Mouse (Mus musculus) right cerebral cortex, postnatal 10 days (tissue): ENCODE measurements around the gene Rex1bd.

Source experiments
- DNase-seq, 2 experiments: peaks; one replicate each; pipeline ENCODE4 v3.0.0; 2021; ENCODE audit warnings: low spot score in 2 of 2

Rex1bd gene

GRCm38 (mm10) chr8:70506328-70507026 is at the start of gene Rex1bd:
Gene Rex1bd, minus strand, starts transcription at chr8:70506752.
- peak; percentile 94 to 95 for DNase-seq

DNA sequence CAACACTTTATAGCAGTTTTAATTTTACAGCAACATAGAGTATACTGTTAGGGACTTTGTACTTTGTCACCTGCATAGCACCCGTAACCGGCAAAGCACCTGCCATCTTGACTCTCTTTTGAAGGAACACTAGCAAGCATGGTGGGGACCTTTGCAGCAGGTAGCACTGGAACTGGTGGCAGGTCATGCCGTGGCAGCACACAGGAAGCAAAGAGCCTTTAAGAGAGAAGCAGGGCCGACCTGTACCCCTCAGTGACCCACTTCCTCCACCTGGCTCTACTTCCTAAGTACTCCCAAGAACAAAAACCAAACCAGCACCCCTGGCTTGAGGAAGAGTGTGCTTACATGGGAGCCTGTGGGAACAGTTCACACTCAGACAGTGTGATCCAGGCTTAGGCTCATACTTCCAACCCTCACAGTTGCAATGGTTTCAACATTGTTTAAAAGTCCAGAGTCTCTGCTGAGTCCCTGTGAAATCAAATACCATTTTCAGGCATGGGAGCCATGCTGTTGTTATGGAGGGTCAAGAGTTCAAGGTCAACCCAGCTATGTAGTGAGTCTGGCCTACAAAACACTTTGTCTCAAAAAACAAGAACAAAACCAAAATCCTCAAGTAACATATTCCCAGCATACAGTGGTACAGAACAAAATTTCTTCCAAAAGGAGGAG is 48.7 kb upstream of the Rex1bd start:
- DNase-seq, result no peak

- DNase-seq, result peak; percentile 58 to 67
Measured at GRCm38 (mm10) chr8:70553740-70554139, 47.2 kb upstream of the Rex1bd start.

DNA sequence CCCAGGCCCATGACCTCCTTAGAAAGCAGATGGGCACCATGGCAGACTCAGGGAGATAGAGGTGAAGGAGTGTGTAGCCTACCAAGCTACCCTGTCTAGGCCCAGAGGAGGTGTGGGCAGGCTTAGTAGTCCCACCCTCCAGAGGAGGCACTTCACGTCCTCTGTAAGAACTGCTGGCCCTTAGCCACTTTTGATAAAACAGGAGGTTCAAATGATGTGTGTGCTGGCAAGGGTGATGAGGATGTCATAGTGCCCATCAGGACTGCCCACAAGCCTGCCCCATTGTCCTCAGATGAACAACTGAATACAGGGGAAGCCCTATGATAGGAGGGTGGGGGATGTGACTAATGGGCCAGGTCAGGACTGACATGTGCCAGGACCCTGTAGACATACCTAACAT is 46.3 kb upstream of the Rex1bd start:
- no peak for DNase-seq

DNA sequence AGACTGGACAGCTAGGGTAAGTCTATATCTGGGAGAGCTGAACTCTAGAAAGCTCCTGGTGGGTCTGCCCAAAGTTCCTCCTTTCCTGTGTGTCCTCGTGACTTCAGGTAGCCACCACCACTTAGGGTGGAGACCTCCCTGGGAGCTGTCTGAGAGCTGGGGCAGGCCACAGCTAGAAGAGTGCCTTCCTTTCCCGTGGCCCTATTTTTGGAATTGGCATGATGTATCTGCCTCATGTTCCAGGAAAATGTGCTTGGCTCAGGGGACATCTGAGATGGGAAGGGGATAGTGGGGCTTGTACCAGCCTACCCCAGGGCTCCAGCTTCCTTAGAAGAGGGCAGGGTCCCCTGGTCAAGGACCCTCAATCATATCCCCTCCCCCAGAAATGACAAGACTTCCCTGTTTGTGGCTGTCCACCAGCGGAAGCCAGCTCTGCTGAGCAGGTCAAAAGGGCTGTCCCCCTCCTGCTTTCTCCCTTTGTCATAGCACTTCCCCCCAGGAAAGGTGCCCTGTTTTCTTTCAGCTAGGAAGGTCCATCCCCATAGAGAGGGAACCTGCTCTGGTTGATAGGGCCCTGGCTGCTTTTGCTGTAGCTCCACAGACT is 45.1 kb upstream of the Rex1bd start:
- DNase-seq, result no peak

GRCm38 (mm10) chr8:70549412-70550184 is 43.0 kb upstream of the Rex1bd start:
- DNase-seq, result no peak

- no peak for DNase-seq
Measured at GRCm38 (mm10) chr8:70547762-70548161, 41.2 kb upstream of the Rex1bd start.

DNA sequence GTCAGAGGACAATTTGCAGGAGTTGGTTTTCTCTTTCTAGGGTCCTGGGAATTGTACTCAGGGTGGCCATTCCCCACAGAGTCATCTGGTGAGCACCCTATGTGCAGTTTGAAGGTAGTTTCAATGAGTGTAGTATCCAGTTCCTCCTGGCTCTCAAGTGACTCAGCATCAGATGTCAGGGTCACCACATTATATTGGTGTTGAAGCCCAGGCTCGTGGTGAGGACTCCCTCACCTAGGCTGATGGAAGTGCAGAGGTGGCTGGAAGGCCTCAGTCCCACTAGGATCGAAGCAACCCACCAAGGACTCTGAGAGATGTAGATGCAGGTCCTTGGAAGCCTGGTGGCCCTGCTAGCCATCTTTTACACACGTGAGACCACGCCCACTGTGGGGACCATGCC is 39.9 kb upstream of the Rex1bd start:
- DNase-seq, result no peak

DNA sequence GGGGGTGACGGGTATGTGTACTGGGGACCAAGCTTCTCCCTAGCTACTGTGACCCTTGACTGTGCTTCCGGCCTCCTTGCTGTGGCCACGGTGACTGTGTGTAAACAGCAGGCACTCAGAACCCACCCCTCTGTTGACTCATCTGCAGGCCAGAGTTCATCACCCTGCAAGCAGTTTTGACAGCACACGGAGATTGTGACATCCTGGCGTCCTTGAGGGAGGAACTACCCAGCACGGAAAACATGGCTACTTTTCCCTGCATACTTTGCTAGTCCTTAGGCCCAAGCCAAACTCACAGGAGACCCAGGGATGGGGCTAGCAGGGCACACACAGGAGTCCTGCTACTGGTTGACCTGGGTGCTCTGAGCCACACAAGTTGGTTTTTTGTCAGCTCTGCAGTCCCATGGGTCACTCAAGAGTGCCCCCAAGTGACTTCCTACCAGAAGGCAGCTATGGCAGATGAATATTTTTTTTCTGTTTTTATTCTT is 37.7 kb upstream of the Rex1bd start:
- DNase-seq, result no peak

- DNase-seq, result no peak
Measured at GRCm38 (mm10) chr8:70541081-70541480, 34.5 kb upstream of the Rex1bd start.

GRCm38 (mm10) chr8:70540507-70541071 is 34.0 kb upstream of the Rex1bd start:
- no peak for DNase-seq

- DNase-seq, result peak; percentile 45 to 59
Measured at GRCm38 (mm10) chr8:70540013-70540506, 33.5 kb upstream of the Rex1bd start.

GRCm38 (mm10) chr8:70539077-70539813 is 32.7 kb upstream of the Rex1bd start, which contains the start of gene Ell:
Gene Ell, plus strand, starts transcription at chr8:70539457.
- peak; percentile 99 to 100 for DNase-seq

DNA sequence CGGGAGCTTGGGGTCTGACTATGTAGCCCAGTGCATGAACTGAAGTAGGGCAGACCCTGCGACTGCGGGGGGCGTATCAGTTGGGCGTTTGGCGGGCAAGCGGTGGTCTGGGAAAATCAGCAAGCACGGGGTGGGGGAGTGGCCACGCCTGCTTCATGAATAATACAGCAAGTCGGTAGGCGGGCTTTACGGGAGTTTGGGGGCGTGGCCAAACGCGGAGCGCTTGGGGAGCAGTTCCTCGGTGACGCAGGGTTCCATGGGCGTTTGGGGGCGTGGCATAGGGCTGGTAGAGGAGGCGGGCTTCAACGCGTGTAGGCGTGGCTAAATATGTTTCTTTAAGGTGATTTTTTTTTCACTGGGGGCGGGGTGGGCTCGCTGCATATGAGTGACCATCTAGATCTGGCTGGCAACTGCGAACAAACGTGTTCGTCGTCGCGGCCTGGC is 32.1 kb upstream of the Rex1bd start:
- DNase-seq, result peak; percentile 100

DNA sequence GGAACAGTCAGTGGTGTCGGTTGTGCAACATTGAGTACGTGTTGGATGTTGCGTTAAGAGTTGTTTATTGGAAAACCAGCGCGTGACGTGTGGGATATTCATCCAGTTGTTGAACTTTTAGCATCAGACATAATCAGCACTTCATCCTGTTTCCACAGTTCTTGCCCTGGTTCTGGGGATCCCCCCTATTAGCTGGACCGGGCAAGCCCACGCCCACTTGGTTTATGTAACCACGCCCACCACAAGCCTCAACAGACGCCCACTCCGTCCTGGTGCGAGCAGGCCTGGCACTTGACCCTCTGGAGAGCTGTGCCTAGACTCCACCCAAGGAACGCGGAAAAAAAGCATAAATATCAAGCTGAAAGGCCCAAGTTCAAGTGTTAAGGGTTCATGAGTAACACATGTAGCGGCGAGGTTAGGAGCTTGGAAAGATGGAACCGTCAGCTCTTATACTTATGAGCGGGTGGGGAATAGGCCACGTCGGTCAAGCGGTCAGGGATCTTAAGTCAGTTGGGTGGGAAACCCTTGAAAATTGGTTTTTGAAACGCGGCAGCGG is 31.6 kb upstream of the Rex1bd start:
- DNase-seq, result peak; percentile 62 to 77

GRCm38 (mm10) chr8:70535701-70536100 is 29.1 kb upstream of the Rex1bd start:
- no peak for DNase-seq

DNA sequence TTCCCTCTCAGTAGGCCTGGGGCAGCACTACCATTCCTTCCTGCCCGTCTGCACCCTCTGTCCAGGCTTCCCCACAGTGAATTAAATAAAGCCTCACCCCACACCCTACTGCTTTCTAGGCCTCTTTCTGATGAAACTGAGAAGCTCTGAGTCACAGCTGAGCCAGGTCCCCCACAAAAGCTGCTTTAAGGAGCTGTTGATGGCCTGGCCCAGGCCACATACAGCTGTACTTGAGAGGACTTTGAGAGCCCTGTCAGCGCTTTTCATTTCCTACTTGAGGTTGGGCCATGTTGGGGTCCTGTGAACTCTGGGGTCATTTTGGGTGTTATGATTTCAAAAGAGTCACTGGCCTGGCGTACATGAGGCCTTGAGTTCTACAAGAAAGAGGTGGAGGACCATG is 28.7 kb upstream of the Rex1bd start:
- no peak for DNase-seq

DNA sequence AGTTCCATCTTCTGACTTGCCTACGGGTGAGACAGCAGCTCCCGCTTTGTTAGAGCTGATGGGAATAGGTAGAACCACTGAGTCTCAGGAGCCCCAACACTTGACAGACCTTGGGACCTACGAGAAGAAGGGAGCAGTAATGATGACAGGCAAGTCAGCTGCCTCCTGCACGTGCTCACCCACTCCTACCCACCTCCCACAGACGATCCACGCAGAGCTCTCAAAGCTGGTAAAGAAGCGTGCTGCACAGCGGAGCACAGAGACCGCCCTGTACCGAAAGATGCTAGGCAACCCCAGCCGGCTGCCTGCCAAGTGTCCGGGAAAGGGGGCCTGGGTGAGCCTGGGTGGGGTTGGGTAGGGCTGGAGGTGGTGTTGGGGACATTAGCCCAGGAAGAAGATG is 27.7 kb upstream of the Rex1bd start:
- peak in 1 of 2 experiments; percentile 60 for DNase-seq

- no peak for DNase-seq
Measured at GRCm38 (mm10) chr8:70530314-70530713, 23.8 kb upstream of the Rex1bd start.

DNA sequence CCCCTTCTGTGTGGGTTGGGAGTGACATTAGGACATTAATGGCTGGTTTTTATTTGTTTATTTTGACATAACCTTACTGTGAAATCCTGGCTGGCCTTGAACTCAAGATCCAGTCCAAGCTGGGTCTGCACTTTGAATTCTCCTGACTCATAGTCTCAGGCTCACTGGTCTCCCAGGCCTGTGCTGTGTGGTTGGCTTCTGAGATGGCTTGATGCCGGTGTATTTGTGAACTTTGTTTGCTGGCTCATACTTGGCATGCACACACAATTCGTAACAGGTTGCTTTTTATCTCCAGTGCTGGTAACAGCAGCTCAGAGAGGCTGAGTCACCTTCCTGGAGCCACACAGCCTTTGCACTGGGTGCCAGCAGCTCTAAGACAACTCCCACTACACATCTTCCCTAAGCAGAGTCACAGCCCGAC is 23.2 kb upstream of the Rex1bd start:
- DNase-seq, result no peak
